Mouse (Mus musculus): Measurements from ENCODE around the gene Gm20388. TPM values are rescaled to one million over a fixed set of nuclear protein-coding genes. Genes with fewer than 3 reads are reported as not detected.

Gene Gm20388
- polyA plus RNA-seq, 1 experiment from 2014 or later, result not detected

DNA sequence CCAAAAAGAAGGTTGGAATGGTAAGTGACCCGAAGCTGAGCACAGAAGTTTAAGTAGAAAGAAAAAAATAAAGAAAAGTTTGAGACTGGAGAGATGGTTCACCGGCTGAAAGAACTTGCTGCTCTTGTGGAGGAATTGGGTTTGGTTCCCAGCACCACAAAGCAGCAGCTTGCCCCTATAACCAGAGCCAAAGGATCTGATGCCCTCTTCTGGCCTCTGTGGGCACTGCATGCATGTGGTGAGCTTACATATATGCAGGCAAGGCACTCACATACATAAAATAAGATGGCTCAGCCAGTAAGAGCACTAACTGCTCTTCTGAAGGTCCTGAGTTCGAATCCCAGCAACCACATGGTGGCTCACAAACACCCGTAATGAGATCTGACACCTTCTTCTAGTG is 3429.4 kb downstream of the Gm20388 start:
- Histone ChIP-seq H3K27ac (ENCODE audit: low read depth, low read length) (no peak overlapping the region), H3K4me2 (replicated peaks; ENCODE audit: low read depth, low read length) (no peak overlapping the region), H3K9me3 (ENCODE audit: control insufficient read depth, low read length) (no peaks in the 10 kb centered on the region), H3K4me3 (ENCODE audit: low read length) (no peak overlapping the region), H3K4me1 (ENCODE audit: control insufficient read depth, insufficient read depth, low read length) (peaks cover 15% of the 10 kb centered on the region), H3K9ac (ENCODE audit: low read depth, low read length) (no peak overlapping the region), H3K27me3 (ENCODE audit: control insufficient read depth, insufficient read depth, low read length) (no peaks in the 10 kb centered on the region), H3K36me3 (ENCODE audit: control insufficient read depth, insufficient read depth, low read length) (no peaks in the 10 kb centered on the region)
- ATAC-seq (ENCODE audit: low FRiP score, low TSS enrichment), result no peak
- 95% methylated on average over 4 of the region's 4 CpGs for WGBS

DNA sequence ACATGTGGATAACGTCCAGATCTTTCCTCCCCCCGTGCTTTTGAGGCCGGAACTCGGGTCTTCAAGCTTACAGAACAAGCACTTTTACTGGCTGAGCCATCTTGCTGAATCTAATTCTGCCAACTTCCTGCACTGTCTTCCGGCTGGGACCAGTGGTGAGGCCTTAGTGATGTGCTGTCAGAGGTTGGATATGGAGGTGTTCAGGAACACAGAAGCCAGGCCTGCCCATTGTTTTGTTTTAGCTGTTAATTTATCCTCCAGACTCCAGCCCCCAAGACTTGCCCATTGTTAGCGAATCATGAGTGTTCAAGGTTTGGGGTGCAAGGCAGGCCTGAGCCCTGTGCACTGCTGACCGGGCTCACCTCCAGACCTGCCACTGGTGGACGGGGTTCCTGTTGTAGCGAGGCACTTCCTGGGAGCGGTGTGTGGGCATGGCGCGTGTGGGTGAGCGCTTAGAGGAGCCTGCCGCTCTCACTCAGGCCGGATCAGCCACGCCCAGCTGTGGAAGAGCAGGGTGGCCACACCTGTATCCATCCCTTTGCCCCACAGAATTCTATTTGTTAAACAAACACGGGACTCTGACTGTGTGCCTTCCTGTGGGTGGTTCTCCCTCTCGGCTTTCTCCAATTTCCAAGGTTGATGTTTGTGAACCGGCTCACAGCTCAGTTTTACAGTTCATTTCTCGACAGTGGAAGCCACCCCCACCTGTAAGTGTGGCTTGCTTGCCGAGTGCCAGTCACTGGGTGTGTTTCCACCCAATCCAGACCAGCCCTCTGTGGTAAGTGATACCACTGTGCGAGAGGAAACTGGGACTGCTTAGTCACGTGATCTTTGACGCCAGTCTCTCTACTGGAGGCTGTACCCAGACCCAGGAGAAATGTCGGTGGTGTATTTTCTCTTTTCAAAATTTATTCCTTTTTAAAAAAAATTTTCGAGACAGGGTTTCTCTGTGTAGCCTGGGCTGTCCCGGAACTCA is 3430.7 kb downstream of the Gm20388 start:
- Histone ChIP-seq H3K4me2 (replicated peaks; ENCODE audit: low read depth, low read length) (no peak overlapping the region), H3K4me3 (ENCODE audit: low read length) (no peak overlapping the region), H3K36me3 (ENCODE audit: control insufficient read depth, insufficient read depth, low read length) (no peaks in the 10 kb centered on the region), H3K27ac (ENCODE audit: low read depth, low read length) (no peak overlapping the region), H3K9ac (ENCODE audit: low read depth, low read length) (no peak overlapping the region), H3K27me3 (ENCODE audit: control insufficient read depth, insufficient read depth, low read length) (no peaks in the 10 kb centered on the region), H3K4me1 (ENCODE audit: control insufficient read depth, insufficient read depth, low read length) (peaks cover 15% of the 10 kb centered on the region), H3K9me3 (ENCODE audit: control insufficient read depth, low read length) (no peaks in the 10 kb centered on the region)
- whole genome bisulfite sequencing, result 77% methylated on average over 27 of the region's 27 CpGs
- ATAC-seq (ENCODE audit: low FRiP score, low TSS enrichment), result peak; percentile 55; the same call in 1 of the 2 replicates

DNA sequence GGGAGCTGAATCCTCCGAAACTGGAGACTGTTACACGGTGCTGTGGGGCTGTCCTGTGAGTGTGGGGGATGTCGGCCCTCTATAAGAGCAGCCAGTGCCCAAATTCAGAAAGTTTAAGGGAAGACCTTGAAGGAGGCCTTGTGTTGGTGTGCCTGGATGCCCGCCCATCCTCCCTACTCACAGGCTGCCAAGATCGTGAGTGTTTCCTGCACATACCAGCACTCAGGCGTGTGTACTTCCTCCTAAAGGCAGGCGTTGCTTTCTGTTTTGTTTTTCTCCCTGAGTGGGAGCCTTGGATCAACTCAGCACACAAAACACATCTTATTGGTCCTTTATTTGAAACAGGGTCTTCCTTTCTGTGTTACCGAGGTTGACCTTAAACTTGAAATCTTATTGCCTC is 3431.6 kb downstream of the Gm20388 start:
- H3K27ac ChIP-seq (ENCODE audit: low read depth, low read length), result no peak overlapping the region; the same call in 1 of the 2 replicates
- H3K36me3 ChIP-seq (ENCODE audit: control insufficient read depth, insufficient read depth, low read length), result no peaks in the 10 kb centered on the region
- H3K27me3 ChIP-seq (ENCODE audit: control insufficient read depth, insufficient read depth, low read length), result no peaks in the 10 kb centered on the region
- 76% methylated on average over 8 of the region's 8 CpGs for WGBS
- H3K4me2 ChIP-seq (replicated peaks; ENCODE audit: low read depth, low read length), result no peak overlapping the region
- no peak for ATAC-seq (ENCODE audit: low FRiP score, low TSS enrichment)
- no peak overlapping the region for H3K4me3 ChIP-seq (ENCODE audit: low read length)
- H3K9me3 ChIP-seq (ENCODE audit: control insufficient read depth, low read length), result no peaks in the 10 kb centered on the region
- no peak overlapping the region for H3K9ac ChIP-seq (ENCODE audit: low read depth, low read length)
- peaks cover 20% of the 10 kb centered on the region for H3K4me1 ChIP-seq (ENCODE audit: control insufficient read depth, insufficient read depth, low read length)

DNA sequence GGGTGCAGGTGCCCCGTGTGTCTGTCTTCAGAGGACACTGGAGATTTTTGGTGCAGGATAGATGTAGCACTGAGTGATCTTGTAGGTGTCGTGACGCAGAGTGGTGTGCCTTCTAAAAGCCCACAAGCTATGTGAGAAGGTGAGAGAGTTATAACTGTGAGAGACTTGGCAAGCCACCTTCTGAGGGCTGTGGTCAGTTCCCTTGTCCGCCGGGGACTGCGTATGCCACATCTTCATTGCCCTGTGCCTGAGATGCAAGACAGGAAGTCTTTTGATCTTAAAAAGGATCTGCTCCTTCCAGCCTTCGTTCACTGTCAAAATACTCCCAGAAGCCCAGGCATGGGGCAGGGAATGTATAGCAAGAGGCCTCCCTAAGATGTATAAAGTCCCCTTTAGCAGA is 3432.3 kb downstream of the Gm20388 start:
- 65% methylated on average over 7 of the region's 7 CpGs for WGBS
- H3K4me3 ChIP-seq (ENCODE audit: low read length), result no peak overlapping the region
- ATAC-seq (ENCODE audit: low FRiP score, low TSS enrichment), result no peak
- no peaks in the 10 kb centered on the region for H3K9me3 ChIP-seq (ENCODE audit: control insufficient read depth, low read length)
- H3K36me3 ChIP-seq (ENCODE audit: control insufficient read depth, insufficient read depth, low read length), result no peaks in the 10 kb centered on the region
- H3K4me1 ChIP-seq (ENCODE audit: control insufficient read depth, insufficient read depth, low read length), result peaks cover 27% of the 10 kb centered on the region
- H3K27me3 ChIP-seq (ENCODE audit: control insufficient read depth, insufficient read depth, low read length), result no peaks in the 10 kb centered on the region
- no peak overlapping the region for H3K9ac ChIP-seq (ENCODE audit: low read depth, low read length)
- H3K27ac ChIP-seq (ENCODE audit: low read depth, low read length), result no peak overlapping the region; the same call in 1 of the 2 replicates
- H3K4me2 ChIP-seq (replicated peaks; ENCODE audit: low read depth, low read length), result no peak overlapping the region

DNA sequence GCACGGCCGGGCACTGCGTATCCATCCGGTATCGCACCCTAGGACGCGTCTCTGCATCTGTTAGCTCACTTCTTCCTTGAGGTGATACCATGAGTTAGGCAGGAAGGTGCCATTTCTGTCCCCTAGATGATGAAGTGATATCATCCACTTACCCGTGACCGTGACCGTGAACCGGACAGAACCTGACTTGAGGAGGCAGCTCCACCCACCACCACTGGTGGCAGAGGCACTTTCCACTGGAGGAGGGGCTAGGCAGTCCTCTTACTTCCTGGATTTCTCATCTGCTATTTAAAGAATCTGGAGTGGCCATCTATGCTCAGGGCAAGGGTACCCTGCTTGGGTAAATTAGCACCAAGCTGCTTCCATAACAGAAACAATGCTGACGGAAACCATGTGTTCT is 3432.8 kb downstream of the Gm20388 start:
- WGBS, result 63% methylated on average over 12 of the region's 12 CpGs

DNA sequence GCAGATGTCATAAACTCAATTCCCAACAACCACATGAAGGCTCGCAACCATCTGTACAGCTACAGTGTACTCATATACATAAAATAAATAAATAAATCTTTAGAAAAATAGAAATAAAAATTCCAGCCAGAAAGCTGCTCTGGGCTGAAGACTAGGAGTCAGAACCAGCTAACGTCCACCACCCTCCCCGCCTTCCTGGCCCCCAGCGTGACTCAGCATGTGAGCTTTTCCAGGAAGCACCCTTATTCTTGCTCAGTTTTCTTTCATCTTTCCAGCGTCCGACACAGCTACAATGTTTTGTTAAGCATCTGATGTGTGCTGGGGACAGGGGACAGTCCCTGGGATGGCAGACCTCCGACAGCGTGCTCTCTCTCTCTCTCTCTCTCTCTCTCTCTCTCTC is 3434.5 kb downstream of the Gm20388 start:
- Histone ChIP-seq H3K4me1 (ENCODE audit: control insufficient read depth, insufficient read depth, low read length) (peaks cover 45% of the 10 kb centered on the region), H3K9me3 (ENCODE audit: control insufficient read depth, low read length) (no peaks in the 10 kb centered on the region), H3K4me3 (ENCODE audit: low read length) (no peak overlapping the region), H3K4me2 (replicated peaks; ENCODE audit: low read depth, low read length) (no peak overlapping the region), H3K27me3 (ENCODE audit: control insufficient read depth, insufficient read depth, low read length) (no peaks in the 10 kb centered on the region), H3K27ac (ENCODE audit: low read depth, low read length) (no peak overlapping the region), H3K36me3 (ENCODE audit: control insufficient read depth, insufficient read depth, low read length) (no peaks in the 10 kb centered on the region), H3K9ac (ENCODE audit: low read depth, low read length) (no peak overlapping the region)
- ATAC-seq (ENCODE audit: low FRiP score, low TSS enrichment), result no peak
- 66% methylated on average over 8 of the region's 8 CpGs for WGBS

More for the DNA sequence above, 3432.8 kb downstream of the Gm20388 start:
- no peaks in the 10 kb centered on the region for H3K9me3 ChIP-seq (ENCODE audit: control insufficient read depth, low read length)
- H3K9ac ChIP-seq (ENCODE audit: low read depth, low read length), result no peak overlapping the region
- no peaks in the 10 kb centered on the region for H3K27me3 ChIP-seq (ENCODE audit: control insufficient read depth, insufficient read depth, low read length)
- 0 out of 2 replicates have a peak overlapping the region, but pooled peaks have one; percentile 1 for H3K4me2 ChIP-seq (replicated peaks; ENCODE audit: low read depth, low read length)
- no peak overlapping the region for H3K4me3 ChIP-seq (ENCODE audit: low read length)
- no peaks in the 10 kb centered on the region for H3K36me3 ChIP-seq (ENCODE audit: control insufficient read depth, insufficient read depth, low read length)
- H3K4me1 ChIP-seq (ENCODE audit: control insufficient read depth, insufficient read depth, low read length), result peaks cover 32% of the 10 kb centered on the region
- no peak overlapping the region for H3K27ac ChIP-seq (ENCODE audit: low read depth, low read length)
- ATAC-seq (ENCODE audit: low FRiP score, low TSS enrichment), result no peak

DNA sequence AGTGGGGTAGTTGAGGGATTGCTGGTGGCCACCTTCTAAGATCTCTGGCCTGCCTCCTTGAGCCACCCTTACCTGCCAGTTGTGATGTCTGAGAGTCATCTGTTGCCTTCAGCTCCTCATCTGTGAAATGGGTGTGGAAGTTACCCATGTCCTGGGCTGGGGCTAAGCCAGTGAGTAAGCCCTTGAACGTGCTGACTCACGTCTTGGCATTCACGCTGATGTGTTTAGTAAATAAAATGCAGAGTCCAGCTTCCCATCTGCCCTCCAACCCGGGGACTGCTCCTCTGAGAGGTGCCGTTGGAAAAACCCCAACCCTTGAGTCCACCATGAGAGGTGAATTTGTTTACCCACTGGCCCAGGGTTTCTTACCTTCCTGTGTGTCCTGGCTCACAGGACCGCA is 3435.2 kb downstream of the Gm20388 start:
- peaks cover 47% of the 10 kb centered on the region for H3K4me1 ChIP-seq (ENCODE audit: control insufficient read depth, insufficient read depth, low read length)
- ATAC-seq (ENCODE audit: low FRiP score, low TSS enrichment), result no peak
- H3K27ac ChIP-seq (ENCODE audit: low read depth, low read length), result no peak overlapping the region
- H3K4me3 ChIP-seq (ENCODE audit: low read length), result no peak overlapping the region
- H3K27me3 ChIP-seq (ENCODE audit: control insufficient read depth, insufficient read depth, low read length), result no peaks in the 10 kb centered on the region
- WGBS, result 88% methylated on average over 6 of the region's 6 CpGs
- no peaks in the 10 kb centered on the region for H3K9me3 ChIP-seq (ENCODE audit: control insufficient read depth, low read length)
- H3K36me3 ChIP-seq (ENCODE audit: control insufficient read depth, insufficient read depth, low read length), result no peaks in the 10 kb centered on the region
- no peak overlapping the region for H3K4me2 ChIP-seq (replicated peaks; ENCODE audit: low read depth, low read length)
- no peak overlapping the region for H3K9ac ChIP-seq (ENCODE audit: low read depth, low read length)

DNA sequence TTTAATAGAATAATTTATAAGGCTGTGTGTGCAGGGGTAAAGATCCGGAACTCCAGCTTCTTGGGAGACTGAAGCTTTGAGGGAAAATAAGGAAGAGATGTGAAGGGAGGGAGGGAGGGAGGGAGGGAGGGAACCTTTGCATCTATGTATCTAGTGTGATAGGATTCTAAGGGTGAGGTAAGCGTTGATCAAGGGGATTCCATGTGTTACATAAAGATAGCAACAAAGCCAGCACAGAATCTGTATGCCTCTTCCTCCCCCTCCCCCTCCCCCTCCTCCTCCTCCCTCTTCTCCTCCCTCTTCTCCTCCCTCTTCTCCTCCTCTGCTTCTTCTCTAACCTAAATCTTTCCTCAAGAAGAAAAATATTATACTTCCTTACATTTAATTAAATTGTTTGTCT is 3436.7 kb downstream of the Gm20388 start:
- no peak overlapping the region for H3K9ac ChIP-seq (ENCODE audit: low read depth, low read length)
- H3K4me2 ChIP-seq (replicated peaks; ENCODE audit: low read depth, low read length), result no peak overlapping the region
- 57% methylated on average over 2 of the region's 2 CpGs for WGBS
- H3K4me3 ChIP-seq (ENCODE audit: low read length), result no peak overlapping the region
- ATAC-seq (ENCODE audit: low FRiP score, low TSS enrichment), result no peak
- no peaks in the 10 kb centered on the region for H3K9me3 ChIP-seq (ENCODE audit: control insufficient read depth, low read length)
- H3K36me3 ChIP-seq (ENCODE audit: control insufficient read depth, insufficient read depth, low read length), result no peaks in the 10 kb centered on the region
- peaks cover 47% of the 10 kb centered on the region for H3K4me1 ChIP-seq (ENCODE audit: control insufficient read depth, insufficient read depth, low read length)
- H3K27me3 ChIP-seq (ENCODE audit: control insufficient read depth, insufficient read depth, low read length), result no peaks in the 10 kb centered on the region
- peak overlapping the region; percentile 90 for H3K27ac ChIP-seq (ENCODE audit: low read depth, low read length)

DNA sequence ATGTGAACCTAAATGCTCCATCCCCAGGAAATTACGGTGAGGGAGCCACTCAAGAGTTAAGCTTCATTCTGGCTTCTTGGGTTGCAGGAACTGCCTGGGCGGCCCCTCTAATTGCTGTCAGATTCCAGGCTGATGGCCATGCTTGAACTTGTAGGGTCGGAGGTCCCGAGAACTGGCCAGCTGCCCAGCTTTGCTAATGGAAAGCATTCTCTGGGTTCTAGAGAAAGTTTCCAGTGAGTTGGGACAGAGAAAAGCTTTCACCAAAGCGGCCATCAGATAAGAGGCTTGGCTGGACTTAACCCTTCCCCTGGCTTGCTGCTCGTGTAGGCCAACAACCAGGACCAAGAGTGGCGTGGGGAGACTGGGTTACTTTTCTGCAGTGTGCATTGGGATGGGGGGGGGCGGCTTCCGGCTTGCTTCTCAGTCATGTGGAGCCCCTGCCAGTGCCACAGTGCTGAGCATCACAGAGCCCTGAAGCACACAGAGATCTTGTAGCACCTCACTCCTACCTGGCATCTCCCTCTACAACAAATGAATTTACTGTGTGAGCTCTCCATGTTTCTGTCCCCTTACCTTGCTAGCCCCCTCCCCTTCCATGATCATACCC is 3437.7 kb downstream of the Gm20388 start:
- Histone ChIP-seq H3K27me3 (ENCODE audit: control insufficient read depth, insufficient read depth, low read length) (no peaks in the 10 kb centered on the region), H3K27ac (ENCODE audit: low read depth, low read length) (peak overlapping the region; percentile 90), H3K9ac (ENCODE audit: low read depth, low read length) (no peak overlapping the region), H3K9me3 (ENCODE audit: control insufficient read depth, low read length) (no peaks in the 10 kb centered on the region), H3K4me1 (ENCODE audit: control insufficient read depth, insufficient read depth, low read length) (peaks cover 45% of the 10 kb centered on the region), H3K4me2 (replicated peaks; ENCODE audit: low read depth, low read length) (no peak overlapping the region; the same call in 1 of the 2 replicates), H3K4me3 (ENCODE audit: low read length) (no peak overlapping the region), H3K36me3 (ENCODE audit: control insufficient read depth, insufficient read depth, low read length) (no peaks in the 10 kb centered on the region)
- ATAC-seq (ENCODE audit: low FRiP score, low TSS enrichment), result peak; percentile 77
- 13% methylated on average over 9 of the region's 9 CpGs for WGBS
